Mouse (Mus musculus) gastrocnemius, postnatal 25 days (tissue): ENCODE data around the gene Abhd17c. TPM values are rescaled to one million over a fixed set of nuclear protein-coding genes. Genes with fewer than 3 reads are reported as not detected.

Source experiments
- DNase-seq: peaks from one replicate; pipeline ENCODE4 v3.0.0; 2022
- total RNA-seq, 2 experiments: library from RNA; stranded (reverse); gene quantifications; 1 replicate in 1 of 2; 2 replicates in 1 of 2; pipeline ENCODE4 v1.2.3; 2021

The Abhd17c gene
- total RNA-seq, 2 experiments from 2014 or later = 5.2 to 5.6 TPM

DNA sequence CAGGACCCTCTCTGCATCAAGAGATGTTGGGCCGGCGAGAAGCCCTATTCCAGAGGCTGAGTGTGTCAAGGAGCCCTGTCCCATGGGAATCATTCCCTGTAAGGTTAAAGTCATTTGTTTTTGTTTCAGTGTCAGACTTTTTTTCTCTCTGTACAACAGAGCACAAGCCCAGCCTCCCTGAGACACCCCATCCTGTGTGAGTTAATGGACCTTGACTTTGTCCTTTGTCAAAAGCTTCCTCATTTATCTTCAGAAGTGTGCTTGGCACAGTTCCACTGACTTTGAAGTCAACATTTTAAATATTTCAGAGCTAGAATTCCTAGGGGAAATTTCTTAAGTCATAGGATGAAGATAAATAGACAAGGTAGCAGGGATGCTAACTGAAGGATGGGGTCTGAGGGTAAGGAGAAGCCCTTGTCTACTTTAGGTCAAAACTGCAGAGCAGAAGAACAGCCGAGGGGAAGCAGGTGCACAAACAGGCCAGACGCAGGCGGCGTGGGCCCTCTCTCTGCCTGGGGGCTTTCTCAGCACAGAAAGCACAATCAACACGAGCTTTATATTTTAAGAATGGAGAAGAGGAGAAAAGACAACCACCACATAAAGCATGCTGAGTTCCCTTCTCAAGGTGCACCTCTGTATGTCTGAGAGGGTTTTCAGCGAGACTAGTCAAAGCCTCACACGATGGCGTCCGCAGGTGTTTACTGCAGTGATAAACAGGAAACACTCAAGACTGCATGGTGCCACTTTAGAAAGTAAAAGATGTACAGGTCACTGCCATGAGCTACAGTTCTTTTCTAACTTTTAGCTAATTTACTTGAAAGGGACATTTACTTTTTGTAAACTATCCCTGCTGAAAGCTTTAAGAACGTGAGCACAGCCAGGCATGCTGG, 32.2 kb downstream of the Abhd17c start:
- no peak for DNase-seq

GRCm38 (mm10) chr7:84117543-84118122, 34.1 kb downstream of the Abhd17c start:
- no peak for DNase-seq

DNA sequence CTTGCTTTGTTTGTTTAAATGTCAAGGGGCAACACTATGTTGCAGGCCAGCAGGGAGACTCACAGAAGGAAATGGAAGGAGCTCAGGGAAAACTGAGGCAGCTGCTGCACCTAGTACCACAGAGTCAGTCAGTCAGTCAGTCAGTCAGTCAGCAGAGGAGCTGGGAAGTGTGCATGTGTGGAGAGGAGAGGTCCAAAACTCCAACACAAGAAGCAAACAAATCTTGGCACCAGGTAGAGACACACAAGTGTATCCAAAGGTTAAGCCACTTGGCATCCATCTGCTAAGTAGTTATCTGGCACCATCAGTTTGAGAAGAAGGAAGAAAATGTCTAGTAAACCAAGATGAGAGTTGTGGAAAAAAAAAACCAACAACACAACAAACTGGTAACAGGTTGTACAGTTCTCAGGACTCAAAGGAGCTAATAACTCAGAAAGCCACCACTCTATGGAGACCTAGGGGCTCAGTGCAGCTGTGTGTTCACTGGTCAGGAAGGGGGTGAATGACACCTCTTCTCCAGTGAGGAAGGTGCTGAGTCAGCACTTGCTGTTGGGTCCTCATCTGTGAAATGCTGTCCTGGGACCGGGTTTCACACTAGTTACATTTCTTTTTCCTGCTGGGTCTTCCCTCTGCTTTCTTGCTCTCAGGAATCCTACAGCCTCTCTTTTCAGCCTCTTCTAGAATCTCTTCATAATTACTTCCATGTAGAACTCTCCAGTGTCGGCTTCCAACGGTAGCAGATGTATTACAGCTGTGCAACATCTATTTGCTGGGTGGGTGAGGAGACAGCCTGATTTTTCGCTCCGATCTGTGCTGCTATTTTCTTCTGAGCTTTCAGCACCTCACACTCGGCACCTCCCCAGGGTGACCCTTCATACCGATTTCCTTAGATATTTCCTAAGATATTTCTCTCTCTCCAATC, 34.8 kb downstream of the Abhd17c start:
- DNase-seq = no peak

GRCm38 (mm10) chr7:84115385-84115784, 36.3 kb downstream of the Abhd17c start:
- DNase-seq = no peak

- DNase-seq = no peak
Measured at GRCm38 (mm10) chr7:84114775-84115174, 36.9 kb downstream of the Abhd17c start.

DNA sequence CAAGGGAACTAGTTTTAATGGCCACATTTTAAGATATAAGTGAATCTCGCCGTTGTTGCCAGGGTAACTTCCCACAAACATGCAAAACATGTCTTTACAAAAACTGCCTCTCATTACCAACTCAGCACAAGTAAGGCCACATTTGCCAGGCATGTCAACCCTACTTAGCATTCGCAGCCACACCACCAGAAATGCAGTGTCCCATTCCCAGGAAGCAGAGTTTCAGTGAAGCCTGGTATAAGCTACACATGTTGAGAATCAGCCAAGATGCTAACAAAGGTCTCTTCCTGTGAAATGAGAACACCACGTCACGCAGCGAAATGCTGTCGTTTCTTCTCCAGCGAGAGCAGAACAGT, 38.7 kb downstream of the Abhd17c start:
- no peak for DNase-seq

DNA sequence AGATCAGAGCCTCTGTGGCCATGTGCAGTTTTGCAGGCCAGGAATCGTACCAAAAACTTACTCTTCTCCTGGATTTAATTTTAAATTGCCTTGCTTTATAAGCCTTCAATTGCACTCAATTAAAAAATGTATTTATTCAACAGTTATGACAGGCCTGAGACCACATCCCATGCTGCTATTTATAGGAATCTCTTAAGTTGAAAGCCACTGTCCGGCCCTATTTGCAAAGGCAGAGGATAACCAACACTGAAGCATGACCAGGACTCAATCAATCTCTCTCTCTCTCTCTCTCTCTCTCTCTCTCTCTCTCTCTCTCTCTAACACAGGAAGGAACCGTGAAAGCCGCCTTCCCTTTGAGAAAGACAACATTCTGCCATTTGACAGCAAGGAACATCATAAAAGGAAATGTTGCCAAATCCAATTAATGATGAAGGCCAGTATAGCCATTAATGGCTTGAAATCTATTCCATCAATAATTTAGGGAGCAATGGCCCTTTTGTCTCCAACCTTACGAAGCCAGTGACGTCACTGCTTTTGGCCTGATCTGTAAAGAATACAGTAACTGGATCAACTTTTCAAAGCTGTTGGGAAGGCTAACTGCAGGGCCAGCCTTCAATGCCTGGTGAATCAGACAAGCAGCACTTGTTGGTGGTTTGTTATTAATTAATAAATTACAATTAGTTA, 39.2 kb downstream of the Abhd17c start:
- DNase-seq = no peak

GRCm38 (mm10) chr7:84111716-84112350, 39.9 kb downstream of the Abhd17c start:
- no peak for DNase-seq

GRCm38 (mm10) chr7:84106942-84107341, 44.8 kb downstream of the Abhd17c start:
- DNase-seq = no peak

DNA sequence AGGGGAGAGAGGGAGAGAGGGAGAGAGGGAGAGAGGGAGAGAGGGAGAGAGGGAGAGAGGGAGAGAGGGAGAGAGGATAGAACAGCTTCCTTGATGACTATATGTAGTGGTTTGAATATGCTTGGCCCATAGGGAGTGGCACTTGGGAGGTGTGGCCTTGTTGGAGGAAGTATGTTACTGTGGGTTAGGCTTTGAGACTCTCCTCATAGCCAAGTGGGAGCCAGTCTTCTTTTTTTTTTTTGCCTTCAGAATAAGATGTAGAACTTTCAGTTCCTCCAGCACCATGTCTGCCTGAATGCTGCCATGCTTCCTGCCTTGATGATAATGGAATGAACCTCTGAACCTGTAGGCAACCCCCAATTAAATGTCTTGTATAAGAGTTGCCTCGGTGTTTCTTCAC, 49.1 kb downstream of the Abhd17c start:
- no peak for DNase-seq

GRCm38 (mm10) chr7:84100672-84101071, 51.0 kb downstream of the Abhd17c start:
- DNase-seq = no peak

GRCm38 (mm10) chr7:84098098-84098497, 53.6 kb downstream of the Abhd17c start:
- DNase-seq = no peak

- DNase-seq = no peak
Measured at GRCm38 (mm10) chr7:84096501-84096900, 55.2 kb downstream of the Abhd17c start.

DNA sequence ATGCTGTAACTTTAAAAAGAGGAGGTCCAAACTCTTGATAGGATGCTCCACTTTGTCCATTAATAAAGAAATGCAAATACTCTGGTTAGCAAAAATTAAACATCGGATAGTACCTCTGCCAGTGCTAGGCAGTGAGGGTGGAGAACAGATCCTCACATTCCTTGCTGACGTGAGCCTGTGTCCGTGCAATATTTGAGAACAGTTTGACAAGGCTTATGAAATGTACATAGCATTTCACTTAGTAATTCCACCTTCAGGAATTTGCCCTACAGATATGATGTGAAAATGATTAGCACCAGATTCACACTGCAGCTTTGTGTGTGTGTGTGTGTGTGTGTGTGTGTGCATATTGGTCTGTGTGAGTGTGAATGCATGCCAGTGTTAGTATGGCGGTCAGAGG, 60.9 kb downstream of the Abhd17c start:
- DNase-seq = no peak

DNA sequence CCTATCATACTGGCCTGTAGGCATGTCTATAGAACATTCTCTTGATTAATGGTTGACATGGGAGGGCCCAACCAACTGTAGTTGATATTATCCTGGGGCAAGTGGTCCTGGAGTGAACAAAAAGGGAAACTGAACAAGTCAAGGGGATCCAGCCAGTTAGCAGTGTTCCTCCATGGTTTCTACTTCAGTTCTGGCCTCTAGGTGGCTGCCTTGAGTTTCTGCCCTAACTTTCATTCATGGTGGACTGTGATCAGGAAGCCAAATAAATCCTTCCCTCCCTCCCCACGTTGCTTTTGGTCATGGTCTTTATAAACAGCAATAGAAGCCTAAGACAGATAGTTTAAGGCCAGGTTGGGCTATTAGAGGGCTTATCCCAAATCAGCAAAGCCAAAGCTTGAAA, 61.9 kb downstream of the Abhd17c start:
- no peak for DNase-seq

DNA sequence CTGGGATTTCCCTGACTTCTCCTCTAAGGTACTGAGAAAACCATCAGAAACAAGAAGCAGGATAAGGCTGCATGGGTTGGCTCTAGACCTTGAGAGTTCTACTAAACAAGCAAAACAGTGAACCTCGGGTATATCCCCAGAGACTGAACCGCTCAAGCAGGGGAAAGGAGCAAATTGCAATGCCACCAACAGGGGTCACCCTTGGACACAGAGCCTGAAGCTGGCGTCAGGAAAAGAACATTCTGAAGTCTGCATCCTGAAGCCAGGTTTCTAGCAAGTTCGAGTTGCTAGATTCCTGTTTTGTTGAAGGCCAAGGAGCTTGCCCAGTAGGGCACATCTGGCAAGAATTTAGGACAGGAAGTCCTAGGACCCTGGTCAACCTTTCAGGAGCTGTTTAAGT, 62.7 kb downstream of the Abhd17c start:
- DNase-seq = peak; percentile 32

DNA sequence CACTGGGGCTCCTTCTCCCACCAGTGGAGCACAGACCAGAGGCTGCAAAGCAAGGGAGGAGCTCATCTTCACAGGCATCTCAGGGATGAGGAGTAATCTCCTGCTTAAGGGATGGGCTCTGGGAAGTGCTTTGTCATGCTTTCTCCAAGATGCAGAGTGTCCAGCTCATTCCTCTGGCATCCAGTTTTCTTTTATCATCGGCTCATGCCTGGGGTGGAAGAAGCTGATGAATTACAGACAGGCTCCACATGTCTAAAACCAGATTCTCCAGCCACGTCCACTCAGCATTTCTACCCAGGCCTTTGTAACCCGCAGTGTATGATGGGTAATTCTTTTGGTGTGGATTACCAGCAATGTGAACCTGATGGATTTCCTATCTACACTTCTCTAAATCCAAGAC, 63.5 kb downstream of the Abhd17c start:
- DNase-seq = no peak

DNA sequence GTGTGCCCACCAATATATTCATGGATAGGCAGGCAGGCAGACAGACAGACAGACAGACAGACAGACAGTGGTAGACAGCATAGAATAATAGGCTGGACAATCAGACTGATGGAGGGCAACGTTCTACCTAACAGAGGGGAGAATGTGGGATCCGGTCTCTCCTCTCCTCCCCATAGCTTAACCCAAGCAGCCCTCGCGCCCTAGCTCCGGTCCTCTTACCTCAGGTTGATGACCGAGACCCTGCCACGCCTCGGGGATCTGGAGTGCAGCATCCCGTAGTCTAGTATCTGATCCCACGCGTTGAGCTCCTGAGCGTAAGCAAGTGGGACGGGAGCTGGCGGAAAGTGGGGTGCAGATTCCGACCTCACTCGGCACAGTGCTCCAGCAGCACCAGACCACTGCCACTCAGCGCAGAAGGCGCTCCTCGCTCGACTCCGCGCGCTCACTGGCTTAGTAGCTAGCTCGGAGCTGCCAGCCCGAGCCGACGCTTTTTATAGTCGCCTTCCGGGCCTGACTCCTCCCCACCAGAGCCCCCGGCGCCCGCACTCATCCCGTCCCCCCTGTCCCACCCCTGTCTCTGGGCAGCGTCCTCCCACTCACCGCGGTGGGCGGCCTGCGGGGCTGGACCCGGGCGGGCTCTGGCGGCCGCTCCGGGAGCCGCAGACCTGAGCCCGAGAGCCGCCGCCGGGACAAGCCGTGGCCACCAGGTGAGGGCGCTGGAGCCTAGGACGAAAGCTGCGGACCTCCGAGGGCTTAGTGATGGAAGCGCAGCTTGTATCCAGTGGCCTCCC, 65.5 kb downstream of the Abhd17c start, which contains the start of gene Cemip:
Gene Cemip, minus strand, starts transcription at position 464 of the 791 bp plus-strand sequence.
- DNase-seq = peak; percentile 53

DNA sequence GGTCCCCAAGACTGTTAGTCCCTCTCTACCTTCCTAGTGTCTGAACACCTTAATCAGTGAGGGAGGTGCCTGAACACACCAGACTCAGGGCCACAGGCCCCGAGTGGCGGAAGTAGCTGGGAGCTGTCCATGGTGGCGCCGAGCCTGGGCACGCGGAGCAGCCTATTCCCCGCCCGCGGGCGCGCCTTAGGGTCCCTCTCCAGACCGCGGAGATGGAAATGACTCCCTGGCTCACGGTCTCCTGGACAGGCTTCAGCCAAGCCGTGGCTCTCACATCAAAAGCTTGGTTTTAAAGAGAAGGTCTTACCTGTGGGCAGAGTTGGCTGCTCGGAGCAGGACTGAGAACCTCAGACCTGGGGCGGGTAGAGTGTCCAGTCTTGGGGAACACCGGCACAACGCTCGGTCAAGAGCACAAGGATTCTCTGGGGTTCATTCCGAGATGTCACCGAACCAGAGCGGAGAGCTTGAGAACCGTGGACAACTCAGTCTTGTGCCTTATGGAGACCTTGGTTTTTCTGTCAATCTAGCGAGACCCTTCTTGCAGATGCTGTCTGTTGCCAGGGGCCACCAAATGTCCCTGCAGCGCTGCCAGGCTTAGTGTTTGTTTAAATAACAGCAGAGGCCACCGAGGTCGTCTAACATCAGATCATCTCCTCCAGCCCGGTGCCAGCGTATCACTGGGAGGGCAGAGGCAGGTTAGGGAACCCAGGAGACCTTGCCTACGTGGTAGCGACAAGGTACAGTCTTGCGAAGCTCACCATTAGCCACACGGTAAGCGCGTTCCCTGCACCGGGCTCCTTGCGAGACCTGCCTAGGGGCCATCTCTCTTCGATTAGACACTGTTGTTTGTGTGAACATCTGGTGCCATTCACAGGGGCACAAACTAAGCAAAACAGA, 66.4 kb downstream of the Abhd17c start:
- DNase-seq = no peak
